Mouse (Mus musculus) right cerebral cortex, postnatal 25 days (tissue): ENCODE data around the gene 1600014C10Rik.

Experiments used
- DNase-seq: peaks from one replicate; pipeline ENCODE4 v3.0.0; 2022

1600014C10Rik gene

DNA sequence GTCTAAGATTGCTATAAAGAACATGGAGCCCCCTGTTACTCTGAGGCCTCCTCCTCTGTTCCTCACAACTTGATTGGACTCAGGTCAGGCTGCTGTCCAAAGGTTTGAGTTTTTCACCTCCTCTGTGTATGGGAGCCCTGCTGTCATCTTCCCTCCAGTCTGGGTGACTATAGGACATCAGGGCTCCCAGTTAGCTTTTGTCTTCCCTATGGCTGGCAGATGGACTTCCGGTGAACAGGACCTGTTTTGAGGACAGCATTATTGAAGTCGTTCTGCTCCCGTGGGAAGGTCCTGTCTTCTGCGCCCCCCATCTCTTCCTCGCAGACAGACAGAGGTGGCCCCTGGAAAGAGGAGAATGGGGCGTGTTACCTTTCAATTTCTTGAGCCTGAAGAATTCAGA is 1.8 kb downstream of the 1600014C10Rik start:
- DNase-seq: no peak

DNA sequence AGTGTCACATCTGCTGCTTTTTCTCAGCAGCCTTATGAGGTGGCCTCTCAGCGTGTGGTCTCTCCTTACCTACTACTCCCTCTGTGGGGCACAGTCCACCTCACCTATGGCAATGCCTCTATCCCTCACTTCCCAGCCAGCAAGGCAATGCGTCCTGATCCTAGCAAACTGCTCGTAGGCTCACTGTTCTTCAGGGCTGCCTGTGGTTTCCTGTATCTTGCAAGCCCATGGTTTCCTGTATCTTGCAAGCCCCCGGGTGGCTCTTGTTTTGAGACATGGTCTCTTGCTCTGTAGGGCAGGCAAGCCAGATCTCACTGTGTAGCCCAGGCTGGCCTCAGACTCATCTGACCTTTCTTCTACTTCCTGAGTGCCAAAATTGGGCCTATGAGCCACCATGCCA is 3.8 kb downstream of the 1600014C10Rik start:
- no peak for DNase-seq

DNA sequence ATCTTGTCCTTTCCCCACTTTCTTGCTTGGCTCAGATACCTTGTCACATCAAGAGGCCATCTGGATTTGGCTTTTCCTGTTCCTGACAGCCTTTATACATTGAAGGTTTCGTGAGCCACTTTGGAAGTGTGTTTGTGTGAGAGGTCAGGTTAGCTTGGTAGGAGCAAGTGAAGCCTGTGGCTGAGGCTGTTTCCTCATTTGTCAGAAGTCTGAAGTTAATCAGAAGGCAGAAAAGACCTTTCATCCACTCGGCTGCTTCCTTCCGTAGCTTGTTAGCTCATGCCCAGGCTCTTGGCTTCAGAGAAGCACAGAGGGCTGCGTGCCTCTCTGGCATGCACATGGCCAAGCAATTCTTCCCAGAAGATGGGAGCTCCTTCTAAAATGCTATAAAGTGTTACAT is 4.8 kb downstream of the 1600014C10Rik start:
- no peak for DNase-seq

DNA sequence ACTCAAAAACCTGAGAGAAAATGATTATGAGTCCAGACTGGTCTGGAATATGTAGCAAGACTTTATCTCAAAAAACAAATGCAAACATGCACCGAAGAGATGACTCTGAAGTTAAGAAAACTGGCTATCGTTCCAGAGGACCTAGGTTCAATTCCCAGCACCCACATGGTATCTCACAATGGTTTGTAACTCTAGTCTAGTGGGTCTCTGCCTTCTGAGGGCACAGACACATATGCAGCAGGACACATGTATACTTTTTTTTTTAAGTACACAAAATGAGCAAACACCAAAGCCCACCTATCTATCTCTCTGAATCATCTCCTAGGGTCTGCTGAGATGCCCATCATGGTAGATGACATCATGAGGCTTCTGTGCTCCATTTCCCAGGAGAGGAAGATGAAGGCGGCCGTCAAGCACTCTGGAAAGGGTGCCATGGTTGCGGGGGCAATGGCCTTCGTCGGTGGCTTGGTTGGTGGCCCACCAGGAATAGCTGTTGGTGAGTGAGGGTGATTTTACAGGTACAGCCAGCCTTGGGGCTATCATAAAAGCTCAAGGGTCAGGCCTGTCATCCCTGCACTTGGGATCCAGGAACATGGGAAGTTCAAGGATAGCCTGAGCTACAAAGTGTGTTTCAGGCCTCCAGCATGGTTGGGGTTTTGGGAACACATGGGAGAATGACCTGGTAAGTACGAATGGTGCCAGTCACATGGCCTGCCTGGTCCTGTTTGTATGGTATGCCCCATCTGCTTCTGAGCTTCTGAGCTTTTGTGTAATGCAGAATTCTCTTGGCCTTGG is 5.5 kb downstream of the 1600014C10Rik start:
- DNase-seq: no peak

DNA sequence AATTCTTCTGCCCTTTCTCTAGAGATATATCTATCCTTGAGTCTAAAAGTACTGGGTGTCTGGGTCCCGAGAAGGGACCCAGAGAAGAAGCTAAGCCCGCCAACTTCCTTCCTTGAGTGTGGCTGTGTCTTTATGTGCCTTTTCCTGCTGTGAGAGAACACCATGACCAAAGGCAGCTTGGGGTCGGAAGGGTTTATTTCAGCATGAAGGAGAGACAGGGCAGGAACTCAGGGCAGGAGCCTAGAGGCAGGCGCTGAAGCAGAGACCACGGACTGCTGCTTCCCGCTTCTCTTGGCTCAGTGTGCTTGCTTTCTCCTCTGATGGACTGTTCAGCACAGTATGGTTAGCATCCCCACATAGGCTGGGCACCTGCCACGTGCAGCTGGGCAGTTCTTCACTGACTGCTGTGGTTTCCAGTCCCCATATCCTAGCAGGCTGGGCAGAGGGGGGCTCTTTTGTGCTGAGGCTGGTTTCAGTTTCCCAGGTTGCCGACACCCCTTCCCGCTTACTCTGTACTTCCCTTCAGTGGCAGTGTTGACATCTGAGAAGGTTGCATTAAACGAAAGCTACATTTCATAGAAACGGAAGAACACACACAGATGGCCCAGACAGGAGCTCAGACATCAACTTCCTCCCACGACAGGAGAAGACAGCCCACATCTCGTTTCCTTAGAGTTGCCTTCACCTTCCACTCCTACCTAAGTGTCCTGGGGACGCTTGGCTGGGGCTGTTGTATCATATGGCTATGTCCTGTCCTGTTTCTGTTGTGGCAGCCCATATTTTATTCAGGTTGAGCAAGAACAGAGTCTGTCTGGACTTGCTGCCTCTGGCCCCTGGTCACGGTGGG is 6.3 kb downstream of the 1600014C10Rik start:
- no peak for DNase-seq

DNA sequence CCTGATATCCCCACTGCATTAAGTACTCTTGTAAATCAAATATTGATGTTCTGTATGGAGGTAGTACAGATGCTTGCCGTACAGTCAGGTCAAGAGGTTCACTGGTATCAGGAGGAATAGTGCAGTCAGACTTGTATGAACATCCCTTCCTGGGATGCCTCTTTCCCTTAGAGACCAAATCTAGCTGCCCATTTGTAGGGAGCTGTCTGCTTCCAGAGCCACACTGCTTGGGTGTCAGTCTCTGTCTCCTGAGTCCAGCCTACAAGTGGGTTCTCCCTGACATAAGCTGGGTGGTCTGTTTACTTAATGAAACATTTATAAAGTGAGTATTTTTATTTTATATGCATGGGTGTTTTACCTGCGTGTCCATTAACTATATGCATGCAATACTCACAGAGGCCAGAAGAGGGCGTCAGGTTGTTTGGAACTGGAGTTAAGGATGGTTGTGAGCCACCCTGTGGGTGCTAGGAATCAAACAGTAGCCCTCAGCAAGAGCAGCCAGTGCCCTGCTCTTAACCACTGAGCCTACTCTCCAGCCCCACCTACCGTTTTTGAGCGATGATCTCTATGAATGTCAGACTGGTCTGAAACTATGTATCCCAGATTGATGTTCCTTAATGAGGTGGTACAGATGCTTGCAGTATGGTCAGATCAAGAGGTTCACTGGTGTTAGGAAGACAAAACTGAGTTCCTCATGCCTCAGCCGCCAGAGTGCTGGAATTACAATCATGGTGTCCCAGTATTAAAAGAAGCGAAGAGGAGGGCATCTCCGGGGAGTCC is 7.2 kb downstream of the 1600014C10Rik start:
- no peak for DNase-seq

DNA sequence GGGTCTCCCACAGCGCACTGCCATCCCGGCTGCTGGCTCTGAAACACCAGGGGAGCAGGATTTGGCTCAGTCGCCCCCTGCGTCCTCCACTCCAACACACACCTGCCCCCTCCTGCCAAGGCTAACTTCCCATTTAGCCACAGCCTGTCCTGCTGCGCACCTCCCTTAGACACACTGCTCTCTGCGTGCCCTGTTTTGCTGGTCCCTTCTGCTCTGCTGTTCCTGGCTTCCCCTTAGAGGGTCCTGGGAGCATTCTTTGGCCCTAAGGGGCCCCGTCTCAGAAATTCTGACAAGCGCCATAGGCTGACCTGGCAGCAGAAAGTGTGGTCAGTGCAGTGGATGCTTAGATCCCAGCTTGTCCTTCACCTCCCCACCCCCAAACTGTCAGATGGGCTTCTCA is 8.1 kb downstream of the 1600014C10Rik start:
- no peak for DNase-seq

DNA sequence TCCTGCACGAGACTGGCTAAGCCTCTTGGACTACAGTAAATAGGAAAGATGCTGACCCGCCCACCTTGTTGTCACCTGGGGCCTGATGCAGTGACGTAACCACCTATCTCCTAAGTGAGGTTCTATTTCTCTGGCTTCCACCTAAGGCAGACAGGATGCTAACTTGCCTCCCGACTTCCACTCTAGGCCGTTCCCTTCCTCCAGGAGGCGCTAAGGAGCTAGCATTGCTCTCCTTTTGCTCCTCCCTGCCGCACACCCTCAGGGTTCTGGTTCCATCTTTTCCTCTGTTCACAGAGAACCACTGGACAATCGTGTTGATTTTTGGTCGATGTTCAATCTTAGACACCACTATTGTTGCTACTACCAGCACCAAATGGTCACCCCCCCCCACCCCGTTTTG is 8.6 kb downstream of the 1600014C10Rik start:
- no peak for DNase-seq

DNA sequence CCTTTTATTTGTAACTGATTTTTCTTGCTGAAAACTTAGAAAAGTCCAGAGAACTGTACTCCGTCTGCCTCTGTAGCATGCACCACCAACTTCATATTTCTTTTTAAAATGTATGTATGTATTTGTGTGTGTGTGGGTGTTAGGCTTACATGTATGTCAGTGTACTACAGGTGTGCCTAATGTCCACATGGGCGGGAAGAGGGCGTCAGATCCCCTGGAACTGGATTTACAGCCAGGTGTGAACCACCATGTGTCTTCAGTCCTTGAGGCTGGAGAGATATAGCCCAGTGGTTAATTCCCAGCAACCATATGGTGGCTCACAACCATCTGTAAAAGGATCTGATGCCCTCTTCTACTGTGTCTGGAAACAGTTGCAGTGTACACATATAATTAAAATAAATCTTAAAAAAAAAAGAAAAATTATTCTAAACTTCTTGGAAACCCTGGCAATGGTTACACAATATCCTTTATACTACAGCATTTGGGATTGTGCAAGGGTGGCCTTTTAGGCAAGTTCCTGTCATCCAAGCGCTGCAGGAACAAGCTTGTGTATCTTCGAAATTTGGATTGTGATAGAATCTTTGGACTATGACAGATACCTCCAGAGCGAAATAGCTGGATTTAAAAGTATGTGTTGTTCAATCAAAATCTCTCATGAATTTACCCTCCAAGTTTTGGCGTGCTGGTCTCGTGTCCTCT is 17.0 kb downstream of the 1600014C10Rik start:
- DNase-seq: no peak

DNA sequence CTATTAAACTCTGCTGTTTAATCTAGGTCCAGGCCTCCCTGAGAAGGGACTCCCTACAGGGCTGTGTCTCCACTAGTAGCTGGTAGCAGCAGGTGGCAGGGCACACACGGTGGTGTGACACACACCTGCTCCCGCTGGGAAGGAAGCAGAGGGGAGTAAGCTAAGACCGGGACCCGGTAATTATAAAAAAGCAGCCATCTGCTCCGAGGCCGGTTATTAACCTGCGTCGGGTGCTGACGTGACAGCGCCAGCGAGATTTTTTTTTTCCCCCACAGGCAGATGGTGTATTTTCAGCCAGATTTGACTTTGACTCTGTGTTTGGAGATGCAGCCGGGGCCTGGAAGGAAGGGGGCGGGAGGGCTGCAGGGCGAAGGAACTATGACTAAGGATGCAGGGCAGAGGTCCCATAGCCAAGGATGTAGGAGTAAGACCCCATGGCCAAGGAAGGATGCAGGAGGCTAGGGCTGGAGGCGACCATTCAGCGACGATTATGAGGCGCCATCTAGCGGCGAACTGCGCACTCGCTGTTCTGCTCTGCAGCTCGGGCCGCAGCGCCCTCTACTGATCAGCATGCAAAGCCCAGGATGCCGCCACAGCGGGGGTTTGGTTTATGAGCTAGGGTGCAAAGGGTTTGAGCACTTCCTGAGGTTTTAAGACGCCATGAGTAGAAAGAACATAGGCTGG is 17.7 kb downstream of the 1600014C10Rik start:
- DNase-seq: peak; percentile 86

DNA sequence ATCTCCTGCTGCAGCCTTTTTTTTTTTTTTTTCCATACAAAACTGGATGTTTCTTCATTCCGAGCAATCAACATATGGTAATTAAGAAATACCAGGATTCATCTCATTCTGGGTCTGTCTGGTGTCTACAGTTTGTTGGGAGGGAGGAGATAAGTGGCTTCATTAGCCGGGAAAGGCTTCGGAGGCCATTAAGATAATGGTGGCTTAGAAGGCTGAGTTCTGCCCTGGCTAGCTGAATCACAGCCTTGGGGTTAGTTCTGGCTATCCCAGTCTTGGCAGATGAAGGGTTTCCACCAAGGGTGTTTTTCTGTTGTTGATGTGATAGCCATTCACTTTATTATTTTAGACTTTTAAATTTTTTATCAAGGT is 18.3 kb downstream of the 1600014C10Rik start:
- no peak for DNase-seq

DNA sequence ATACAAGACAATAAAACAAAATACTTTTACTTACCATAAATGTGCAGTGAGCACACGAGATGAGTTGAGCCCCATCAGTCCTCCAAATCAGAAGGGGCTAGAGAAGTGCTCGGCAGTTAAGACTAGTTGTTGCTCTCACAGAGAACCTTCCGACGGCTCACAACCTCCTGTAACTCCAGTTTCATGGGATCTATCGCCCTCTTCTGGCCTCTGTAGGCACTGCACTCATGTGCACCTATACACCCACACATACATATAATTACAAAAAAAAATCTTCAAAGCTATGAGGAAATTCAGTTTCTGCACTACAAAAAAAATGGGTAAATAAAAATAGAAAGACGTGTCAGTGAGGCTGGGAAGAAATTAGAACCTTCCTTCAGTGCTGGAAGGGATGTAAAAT is 21.3 kb downstream of the 1600014C10Rik start:
- no peak for DNase-seq

DNA sequence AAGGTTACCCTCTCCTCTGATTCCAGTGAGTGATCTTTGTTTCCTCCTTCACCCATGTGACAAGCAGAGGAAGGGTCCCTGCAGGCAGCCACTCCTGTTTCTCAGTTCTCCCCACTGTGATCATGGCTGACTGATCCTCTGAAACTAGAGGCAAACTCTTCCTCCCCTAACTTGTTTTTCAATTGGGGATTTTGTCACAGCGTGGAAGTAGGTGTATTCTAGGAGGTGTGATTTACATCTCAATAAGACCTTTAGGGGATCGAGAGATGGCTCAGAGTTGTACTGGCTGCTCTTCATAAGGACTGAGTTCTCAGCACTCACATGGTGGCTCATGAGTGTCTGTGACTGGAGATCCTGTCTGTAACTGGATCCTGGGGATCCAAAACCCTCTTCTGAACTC is 22.8 kb downstream of the 1600014C10Rik start:
- no peak for DNase-seq

DNA sequence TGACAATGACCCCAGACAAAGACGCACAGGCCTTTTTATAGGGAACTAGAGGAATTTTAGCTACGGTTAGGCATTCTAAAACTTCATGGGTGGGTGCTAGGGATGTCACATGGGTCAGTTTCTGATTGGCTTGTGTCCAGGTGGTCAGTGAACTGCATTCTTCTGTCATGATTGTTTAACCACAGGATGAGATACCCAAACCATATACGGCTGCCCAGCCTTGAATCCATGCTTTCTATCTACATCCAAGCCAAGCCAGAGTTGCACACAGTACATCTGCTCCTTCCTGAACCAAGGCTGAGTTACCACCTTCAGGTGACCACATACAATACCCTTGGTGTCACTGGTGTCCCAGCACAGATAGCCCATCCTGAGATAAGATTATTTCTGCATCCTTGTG is 23.5 kb downstream of the 1600014C10Rik start:
- no peak for DNase-seq

DNA sequence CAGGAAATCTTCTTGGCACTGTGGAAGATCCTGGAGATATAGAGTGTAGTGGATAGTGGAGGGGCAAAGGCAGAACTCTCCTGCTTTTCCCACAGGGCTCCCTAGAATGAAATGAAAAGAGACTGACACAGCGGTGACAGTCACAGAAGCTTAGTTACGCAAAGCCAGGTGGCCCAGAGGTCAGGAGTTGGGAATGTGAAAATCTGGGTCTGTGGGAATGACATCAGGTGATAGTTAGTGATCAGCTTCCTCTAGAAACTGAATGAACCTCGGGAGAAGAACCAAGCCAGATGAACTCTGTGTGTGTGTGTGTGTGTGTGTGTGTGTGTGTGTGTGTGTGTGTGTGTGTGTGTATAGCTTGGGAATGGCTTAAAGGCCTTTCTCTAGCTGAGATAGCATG is 26.0 kb downstream of the 1600014C10Rik start:
- DNase-seq: no peak

DNA sequence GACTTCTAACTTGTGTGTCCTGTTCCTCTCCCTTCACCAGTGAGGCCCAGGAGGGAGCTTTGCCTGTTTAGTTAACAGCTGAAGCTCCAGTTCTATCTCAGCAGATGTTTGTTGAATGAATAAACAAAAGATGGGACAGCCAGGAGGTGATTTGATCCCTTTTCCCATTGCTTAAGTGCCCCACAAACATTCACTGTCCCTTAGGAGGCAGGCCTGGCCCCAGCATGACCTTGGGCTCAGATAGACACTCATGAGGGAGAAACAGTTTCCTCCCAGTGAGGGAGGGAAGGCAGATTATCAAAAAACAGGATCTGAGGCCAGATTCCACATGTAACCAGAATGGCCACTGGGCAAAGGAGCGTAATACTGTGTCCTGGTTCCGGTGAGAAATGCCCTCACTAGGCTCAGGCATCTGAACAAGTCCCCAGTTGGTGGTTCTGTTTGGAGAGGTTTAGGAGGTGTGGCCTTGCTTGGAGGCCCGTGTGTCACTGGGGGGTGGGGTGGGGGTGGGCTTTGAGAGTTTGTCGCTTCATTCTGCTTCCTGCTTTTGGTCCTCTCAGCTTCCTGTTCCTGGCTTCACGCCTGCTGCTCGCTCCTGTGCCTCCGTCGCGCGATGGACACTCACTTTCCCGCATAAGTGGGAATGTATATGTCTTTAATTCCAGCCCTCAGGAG is 26.6 kb downstream of the 1600014C10Rik start:
- DNase-seq: no peak

DNA sequence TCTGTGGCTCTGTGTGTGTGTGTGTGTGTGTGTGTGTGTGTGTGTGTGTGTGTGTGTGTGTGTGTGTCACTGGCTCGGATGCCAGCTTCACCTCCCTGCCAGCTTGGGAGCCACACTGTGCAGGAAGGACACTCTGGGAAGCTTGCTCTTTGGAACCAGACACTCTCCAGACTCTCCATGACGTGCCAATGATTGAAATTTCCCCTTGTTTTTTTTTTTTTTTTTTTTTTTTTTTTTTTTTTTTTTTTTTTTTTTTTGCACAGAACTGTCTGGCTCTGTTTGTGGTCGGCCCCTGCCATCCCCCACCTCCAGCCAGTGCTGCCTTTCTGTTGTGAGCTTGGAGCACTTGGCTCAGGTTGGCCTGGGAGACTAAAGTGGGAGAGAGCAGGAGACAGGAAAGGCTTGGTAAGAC is 29.6 kb downstream of the 1600014C10Rik start:
- no peak for DNase-seq

DNA sequence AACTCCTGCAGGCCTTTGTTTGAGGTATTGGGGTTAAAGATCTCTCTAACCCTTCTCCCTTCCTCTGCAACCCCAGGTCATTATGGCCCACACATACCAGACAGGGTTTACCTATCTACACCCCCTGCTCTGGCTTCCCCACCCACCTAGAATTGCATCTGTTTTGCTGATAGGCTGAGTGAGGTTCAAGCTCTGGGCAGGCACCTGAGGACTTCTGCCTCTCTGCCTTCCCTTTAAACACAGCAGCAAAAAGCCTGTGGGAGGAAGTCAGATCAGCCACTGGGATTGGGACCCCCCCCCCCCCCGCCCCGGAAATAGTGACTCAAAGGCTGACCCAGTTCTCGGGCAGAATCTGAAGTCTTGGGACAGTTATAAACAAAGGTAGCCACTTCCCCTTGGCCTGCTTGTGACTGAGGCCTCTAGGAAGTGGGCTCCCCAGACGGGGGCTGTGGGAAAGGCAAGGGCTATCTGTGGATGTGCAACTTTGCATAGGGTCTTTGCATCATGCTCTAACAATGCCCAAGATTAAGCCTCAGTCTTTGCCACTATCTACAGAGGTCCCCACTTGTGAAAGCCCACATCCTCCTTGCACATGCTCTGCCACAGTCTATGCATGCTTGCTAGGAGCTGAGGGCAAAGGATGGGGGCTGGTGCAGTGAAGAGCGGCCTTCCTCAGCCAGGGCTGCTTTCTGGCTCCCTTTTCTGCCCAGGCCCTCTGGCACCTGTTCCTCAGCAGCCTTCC is 31.6 kb downstream of the 1600014C10Rik start:
- DNase-seq: no peak

DNA sequence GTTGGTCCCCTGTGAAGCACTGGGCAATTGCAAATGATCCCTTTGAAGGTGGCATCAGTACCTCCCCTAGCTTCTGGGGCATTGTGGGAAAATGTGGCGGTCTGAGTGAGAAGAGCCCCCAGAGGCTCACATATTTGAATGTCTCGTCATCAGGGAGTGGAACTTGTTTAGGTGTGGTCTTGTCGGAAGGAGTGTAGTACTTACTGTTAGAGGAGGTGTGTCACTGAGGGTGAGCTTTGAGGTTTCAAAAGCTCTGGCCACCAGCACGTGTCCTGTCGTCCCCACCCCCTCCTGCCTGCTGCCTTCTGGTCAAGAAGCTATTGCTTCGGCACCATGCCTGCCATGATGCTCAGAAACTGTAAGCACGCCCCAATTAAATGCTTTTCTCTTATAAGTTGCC is 32.3 kb downstream of the 1600014C10Rik start:
- no peak for DNase-seq

DNA sequence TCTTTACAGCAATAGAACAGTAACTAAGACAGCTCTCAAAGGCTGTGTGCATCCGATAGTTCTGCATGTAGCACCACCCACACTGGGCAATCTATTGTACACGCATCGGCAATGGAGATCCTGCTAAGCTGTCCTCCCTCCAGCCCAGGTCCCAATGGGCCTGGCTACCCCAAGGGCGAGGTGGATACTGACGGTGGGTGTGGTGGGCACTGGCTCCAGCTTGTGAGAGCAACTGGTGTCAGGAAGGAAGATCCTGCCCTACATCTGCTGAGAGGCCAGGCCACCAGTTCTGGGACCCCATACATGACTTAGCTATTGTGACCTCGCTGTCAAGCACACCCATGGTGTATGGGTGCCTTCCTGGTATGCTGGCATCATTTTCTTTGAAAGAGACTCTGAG is 32.7 kb downstream of the 1600014C10Rik start:
- no peak for DNase-seq
